Mouse (Mus musculus): Measurements from ENCODE around the gene Ppp1r1c. TPM values are rescaled to one million over a fixed set of nuclear protein-coding genes. Genes with fewer than 3 reads are reported as not detected.

Gene Ppp1r1c
- polyA plus RNA-seq, 1 experiment = not detected

DNA sequence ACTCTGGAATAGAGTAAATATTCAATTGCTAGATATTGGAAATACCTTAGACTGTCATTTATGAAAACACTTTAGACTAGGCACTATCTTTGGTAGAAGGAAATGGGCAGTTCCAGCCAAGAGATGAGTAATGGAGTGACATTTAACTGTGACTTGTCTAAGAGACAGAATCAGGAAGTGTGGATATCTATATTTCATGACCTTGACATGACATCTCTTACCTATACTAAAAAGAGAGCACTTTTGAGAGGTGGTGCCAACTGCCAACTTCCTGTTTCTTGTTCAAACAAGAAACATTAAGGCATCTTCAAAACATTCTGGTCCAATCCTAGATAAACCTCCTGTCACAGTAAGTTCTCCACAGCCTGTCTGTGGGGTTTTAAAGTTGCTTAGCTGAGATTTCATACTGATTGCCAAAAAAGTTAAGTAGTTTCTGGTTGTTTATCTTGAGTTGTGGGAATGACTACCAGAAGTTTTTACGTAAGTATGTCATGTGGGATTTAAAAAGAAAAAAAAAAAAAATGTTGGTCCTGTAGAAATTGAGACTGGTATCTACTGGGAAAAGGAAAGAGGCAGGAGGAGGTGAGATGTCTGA is 29.8 kb upstream of the Ppp1r1c start:
- H3K4me1 ChIP-seq (replicated peaks; ENCODE audit: control insufficient read depth, insufficient read depth, low read length) = no peaks in the 10 kb centered on the region
- no peak overlapping the region for H3K4me3 ChIP-seq (ENCODE audit: control insufficient read depth, insufficient read depth, low read length)
- no peak for TF ChIP-seq POLR2A (IDR thresholded peaks at IDR 0.05; ENCODE audit: control insufficient read depth, extremely low read depth, insufficient read depth, low read length, poor library complexity)
- no peak for TF ChIP-seq CTCF (IDR thresholded peaks at IDR 0.05; ENCODE audit: borderline replicate concordance, control insufficient read depth, extremely low read depth, insufficient read depth, low read length, poor library complexity)
- 88% methylated on average over 1 of the region's 1 CpGs for WGBS
- no peak overlapping the region for H3K27ac ChIP-seq (ENCODE audit: control insufficient read depth, insufficient read depth, low read length)
- no peak for DNase-seq
- H3K36me3 ChIP-seq (ENCODE audit: control insufficient read depth, insufficient read depth, low read length) = no peaks in the 10 kb centered on the region
- no peaks in the 10 kb centered on the region for H3K27me3 ChIP-seq (ENCODE audit: control insufficient read depth, insufficient read depth, low read length)

DNA sequence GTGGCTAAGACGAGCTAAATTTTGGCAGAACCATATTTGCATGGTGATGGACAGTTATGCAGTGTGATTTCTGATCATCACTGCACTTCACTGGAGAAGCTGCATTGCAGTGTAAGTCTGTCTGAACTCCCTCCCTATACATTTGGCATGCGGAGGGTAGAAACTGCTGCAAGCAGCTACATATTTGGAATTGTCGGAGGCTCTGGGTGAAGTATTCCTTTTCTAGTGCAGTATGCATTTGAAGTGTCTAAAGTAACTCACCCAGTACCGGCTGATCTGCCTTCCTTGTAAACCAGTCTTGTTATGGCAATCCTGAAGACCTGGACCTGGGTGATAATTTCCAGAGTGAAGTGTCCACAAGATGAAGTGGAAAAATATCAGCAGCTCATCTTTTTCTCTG is 25.9 kb upstream of the Ppp1r1c start:
- H3K4me3 ChIP-seq (ENCODE audit: control insufficient read depth, insufficient read depth, low read length) = no peak overlapping the region
- TF ChIP-seq POLR2A (IDR thresholded peaks at IDR 0.05; ENCODE audit: control insufficient read depth, extremely low read depth, insufficient read depth, low read length, poor library complexity) = no peak
- no peak for TF ChIP-seq CTCF (IDR thresholded peaks at IDR 0.05; ENCODE audit: borderline replicate concordance, control insufficient read depth, extremely low read depth, insufficient read depth, low read length, poor library complexity)
- 91% methylated on average over 4 of the region's 4 CpGs for WGBS
- no peak for DNase-seq
- no peaks in the 10 kb centered on the region for H3K36me3 ChIP-seq (ENCODE audit: control insufficient read depth, insufficient read depth, low read length)
- no peak overlapping the region for H3K27ac ChIP-seq (ENCODE audit: control insufficient read depth, insufficient read depth, low read length)
- H3K27me3 ChIP-seq (ENCODE audit: control insufficient read depth, insufficient read depth, low read length) = no peaks in the 10 kb centered on the region
- H3K4me1 ChIP-seq (replicated peaks; ENCODE audit: control insufficient read depth, insufficient read depth, low read length) = no peaks in the 10 kb centered on the region

GRCm38 (mm10) chr2:79683258-79683657 is 24.3 kb upstream of the Ppp1r1c start:
- Histone ChIP-seq H3K4me1 (replicated peaks; ENCODE audit: control insufficient read depth, insufficient read depth, low read length) (no peaks in the 10 kb centered on the region), H3K27ac (ENCODE audit: control insufficient read depth, insufficient read depth, low read length) (no peak overlapping the region), H3K4me3 (ENCODE audit: control insufficient read depth, insufficient read depth, low read length) (no peak overlapping the region), H3K27me3 (ENCODE audit: control insufficient read depth, insufficient read depth, low read length) (no peaks in the 10 kb centered on the region), H3K36me3 (ENCODE audit: control insufficient read depth, insufficient read depth, low read length) (no peaks in the 10 kb centered on the region)
- no peak for DNase-seq
- WGBS = 98% methylated on average over 4 of the region's 4 CpGs
- TF ChIP-seq POLR2A (IDR thresholded peaks at IDR 0.05; ENCODE audit: control insufficient read depth, extremely low read depth, insufficient read depth, low read length, poor library complexity) (no peak), CTCF (IDR thresholded peaks at IDR 0.05; ENCODE audit: borderline replicate concordance, control insufficient read depth, extremely low read depth, insufficient read depth, low read length, poor library complexity) (no peak)

DNA sequence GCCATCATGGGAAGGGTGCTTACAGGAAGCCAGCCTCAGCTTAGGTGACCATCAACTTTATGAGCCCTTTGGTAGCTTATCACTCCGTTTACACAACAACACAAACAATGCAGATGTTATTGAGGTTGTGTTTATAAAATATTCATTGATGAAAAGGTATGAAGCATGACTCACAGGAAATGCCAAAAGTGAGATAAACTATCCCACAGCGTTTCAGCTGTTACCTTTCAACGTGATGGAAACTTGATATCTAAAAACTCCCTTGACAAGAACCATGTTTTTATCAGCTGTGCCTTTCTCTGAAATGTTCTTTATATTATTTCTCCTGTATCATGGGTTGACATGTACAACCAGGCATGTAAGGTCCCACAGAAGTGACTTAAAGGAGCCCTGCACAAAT is 16.7 kb upstream of the Ppp1r1c start:
- Histone ChIP-seq H3K4me3 (ENCODE audit: control insufficient read depth, insufficient read depth, low read length) (no peak overlapping the region), H3K27ac (ENCODE audit: control insufficient read depth, insufficient read depth, low read length) (no peak overlapping the region), H3K4me1 (replicated peaks; ENCODE audit: control insufficient read depth, insufficient read depth, low read length) (no peaks in the 10 kb centered on the region), H3K36me3 (ENCODE audit: control insufficient read depth, insufficient read depth, low read length) (no peaks in the 10 kb centered on the region), H3K27me3 (ENCODE audit: control insufficient read depth, insufficient read depth, low read length) (no peaks in the 10 kb centered on the region)
- 62% methylated on average over 3 of the region's 3 CpGs for WGBS
- TF ChIP-seq CTCF (IDR thresholded peaks at IDR 0.05; ENCODE audit: borderline replicate concordance, control insufficient read depth, extremely low read depth, insufficient read depth, low read length, poor library complexity) (no peak), POLR2A (IDR thresholded peaks at IDR 0.05; ENCODE audit: control insufficient read depth, extremely low read depth, insufficient read depth, low read length, poor library complexity) (no peak)
- DNase-seq = no peak

DNA sequence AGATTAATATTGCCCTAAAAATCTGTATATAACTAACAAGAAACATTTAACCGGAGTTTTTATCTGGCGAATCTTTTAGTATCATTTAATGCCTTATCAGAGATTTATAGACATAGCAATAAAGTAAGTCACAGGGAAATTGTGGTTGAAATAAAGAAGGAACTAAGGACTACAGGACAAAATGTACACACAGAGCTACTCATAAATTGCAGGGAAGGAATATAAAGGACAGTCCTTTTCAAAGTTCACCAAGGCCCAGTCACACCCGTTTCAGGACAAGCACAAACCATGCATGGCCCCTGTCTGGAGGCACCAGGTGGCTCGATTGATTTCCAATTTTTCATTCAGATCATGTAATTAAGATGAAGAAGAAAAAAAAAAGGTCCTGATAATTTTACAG is 12.4 kb upstream of the Ppp1r1c start:
- Histone ChIP-seq H3K4me3 (ENCODE audit: control insufficient read depth, insufficient read depth, low read length) (no peak overlapping the region), H3K4me1 (replicated peaks; ENCODE audit: control insufficient read depth, insufficient read depth, low read length) (peaks cover 2% of the 10 kb centered on the region; the same call in 1 of the 2 replicates), H3K27ac (ENCODE audit: control insufficient read depth, insufficient read depth, low read length) (no peak overlapping the region), H3K36me3 (ENCODE audit: control insufficient read depth, insufficient read depth, low read length) (no peaks in the 10 kb centered on the region), H3K27me3 (ENCODE audit: control insufficient read depth, insufficient read depth, low read length) (no peaks in the 10 kb centered on the region)
- 87% methylated on average over 4 of the region's 4 CpGs for WGBS
- TF ChIP-seq CTCF (IDR thresholded peaks at IDR 0.05; ENCODE audit: borderline replicate concordance, control insufficient read depth, extremely low read depth, insufficient read depth, low read length, poor library complexity) (no peak), POLR2A (IDR thresholded peaks at IDR 0.05; ENCODE audit: control insufficient read depth, extremely low read depth, insufficient read depth, low read length, poor library complexity) (no peak)
- no peak for DNase-seq

- Histone ChIP-seq H3K36me3 (ENCODE audit: control insufficient read depth, insufficient read depth, low read length) (no peaks in the 10 kb centered on the region), H3K27me3 (ENCODE audit: control insufficient read depth, insufficient read depth, low read length) (no peaks in the 10 kb centered on the region), H3K27ac (ENCODE audit: control insufficient read depth, insufficient read depth, low read length) (no peak overlapping the region), H3K4me3 (ENCODE audit: control insufficient read depth, insufficient read depth, low read length) (no peak overlapping the region), H3K4me1 (replicated peaks; ENCODE audit: control insufficient read depth, insufficient read depth, low read length) (peaks cover 2% of the 10 kb centered on the region; the same call in 1 of the 2 replicates)
- no peak for TF ChIP-seq CTCF (IDR thresholded peaks at IDR 0.05; ENCODE audit: borderline replicate concordance, control insufficient read depth, extremely low read depth, insufficient read depth, low read length, poor library complexity)
- no peak for TF ChIP-seq POLR2A (IDR thresholded peaks at IDR 0.05; ENCODE audit: control insufficient read depth, extremely low read depth, insufficient read depth, low read length, poor library complexity)
- WGBS = 44% methylated on average over 12 of the region's 12 CpGs
- DNase-seq = no peak
Observed at GRCm38 (mm10) chr2:79695939-79696338, 11.6 kb upstream of the Ppp1r1c start.

Measured in thymus, adult 2 months (tissue).